Mouse (Mus musculus) thymus, adult 2 months (tissue): ENCODE data around the gene Pcsk5.

Experiments used
- CTCF ChIP-seq: fragments of 200-500 bp; IDR thresholded peaks from 2 replicates; pipeline ENCODE4 v1.5.1; 2012; ENCODE audit warnings: mild to moderate bottlenecking, control low read depth, low read length, moderate library complexity, borderline replicate concordance; ENCODE audit not compliant: control insufficient read depth, poor library complexity, insufficient read depth; ENCODE audit errors: extremely low read depth
- POLR2A ChIP-seq: fragments of 200-500 bp; IDR thresholded peaks from 2 replicates; pipeline ENCODE4 v1.6.1; 2012; ENCODE audit warnings: mild to moderate bottlenecking, low read length, control low read depth, moderate library complexity; ENCODE audit not compliant: control insufficient read depth, poor library complexity, insufficient read depth; ENCODE audit errors: extremely low read depth

GRCm38 (mm10) chr19:17409351-17409750 lies 428.1 kb downstream of the Pcsk5 start:
- TF ChIP-seq POLR2A (no peak), CTCF (no peak)
